Mouse (Mus musculus) limb, embryonic 13.5 days (tissue): ENCODE data around the gene Gpr107. TPM values are rescaled to one million over a fixed set of nuclear protein-coding genes. Genes with fewer than 3 reads are reported as not detected.
A peak's percentile ranks its signal among the peaks of the same experiment; 100 is the strongest.

Source experiments
- ATAC-seq: fragments of 200-750 bp; cut with Nextera tagmentation; 2 replicates; pipeline ENCODE4 v1.8.0; 2017; ENCODE audit warnings: low read depth, moderate number of reproducible peaks, moderate TSS enrichment; ENCODE audit not compliant: low FRiP score
- H3K27ac ChIP-seq: fragments of 300-500 bp; sonication (generic); 2 replicates; pipeline ENCODE4 v1.5.1; 2015; ENCODE audit warnings: inconsistent platforms, mild to moderate bottlenecking, moderate library complexity
- H3K27me3 ChIP-seq: fragments of 300-500 bp; sonication (generic); 2 replicates; pipeline ENCODE4 v1.6.1; 2015; ENCODE audit warnings: mild to moderate bottlenecking, inconsistent platforms
- H3K36me3 ChIP-seq: fragments of 300-500 bp; sonication (generic); 2 replicates; pipeline ENCODE4 v1.6.1; 2015; ENCODE audit warnings: inconsistent platforms, mild to moderate bottlenecking, moderate library complexity
- H3K4me1 ChIP-seq: fragments of 300-500 bp; sonication (generic); 2 replicates; pipeline ENCODE4 v1.6.1; 2015; ENCODE audit warnings: inconsistent platforms
- H3K4me2 ChIP-seq: fragments of 300-500 bp; sonication (generic); replicated peaks from 2 replicates; pipeline ENCODE4 v1.6.1; 2015; ENCODE audit warnings: inconsistent platforms, mild to moderate bottlenecking, moderate library complexity
- H3K4me3 ChIP-seq: fragments of 300-500 bp; sonication (generic); 2 replicates; pipeline ENCODE4 v1.5.1; 2015; ENCODE audit warnings: moderate library complexity, mild to moderate bottlenecking, inconsistent platforms
- H3K9ac ChIP-seq: fragments of 300-500 bp; sonication (generic); 2 replicates; pipeline ENCODE4 v1.6.1; 2015; ENCODE audit warnings: mild to moderate bottlenecking, inconsistent platforms
- H3K9me3 ChIP-seq: fragments of 300-500 bp; sonication (generic); 2 replicates; pipeline ENCODE4 v1.6.1; 2016; ENCODE audit warnings: inconsistent platforms
- WGBS: fragments of 180-500 bp; shearing (Covaris S2); methylation state at CpG from one replicate; pipeline ENCODE4 v1.1.7; 2015; 5-methylcytosine and 5-hydroxymethylcytosine counted together
- polyA plus RNA-seq: library from polyadenylated mRNA; unstranded; fragments of >200 nt; fragmentation: Nextera tagmentation; extraction: Ambion mirVana; gene quantifications from 2 replicates; pipeline ENCODE4 v1.2.1, GENCODE M21; 2015

Gene Gpr107
- polyA plus RNA-seq, 1 experiment from 2014 or later, result 40.6 TPM

DNA sequence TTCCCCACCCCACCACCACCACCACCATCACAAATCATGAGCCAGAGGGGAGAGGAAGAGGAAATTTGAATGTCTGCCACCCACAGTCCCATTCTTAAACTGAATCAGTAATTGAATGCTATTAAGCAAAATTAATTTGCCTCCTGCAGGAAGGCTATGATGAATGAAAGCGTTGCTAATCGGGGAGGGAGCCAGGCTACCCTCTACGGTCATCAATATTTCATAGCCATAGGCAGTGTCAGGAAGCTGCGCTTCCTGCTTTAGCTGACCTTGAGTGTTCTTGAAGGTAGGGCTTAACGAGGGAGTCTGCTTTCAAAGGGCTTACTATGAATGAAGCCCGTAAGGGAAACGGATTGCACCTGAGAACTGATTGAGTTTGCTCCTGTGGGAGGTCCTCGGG, 54.8 kb downstream of the Gpr107 start:
- no peak for ATAC-seq
- no peak overlapping the region for H3K27ac ChIP-seq
- H3K4me1 ChIP-seq, result peaks cover 9% of the 10 kb centered on the region; the same call in 1 of the 2 replicates
- H3K9ac ChIP-seq, result no peak overlapping the region
- no peak overlapping the region for H3K4me2 ChIP-seq
- peaks cover 72% of the 10 kb centered on the region for H3K36me3 ChIP-seq
- H3K9me3 ChIP-seq, result no peaks in the 10 kb centered on the region
- H3K4me3 ChIP-seq, result no peak overlapping the region
- WGBS, result 22% methylated on average over 8 of the region's 8 CpGs
- H3K27me3 ChIP-seq, result no peaks in the 10 kb centered on the region

DNA sequence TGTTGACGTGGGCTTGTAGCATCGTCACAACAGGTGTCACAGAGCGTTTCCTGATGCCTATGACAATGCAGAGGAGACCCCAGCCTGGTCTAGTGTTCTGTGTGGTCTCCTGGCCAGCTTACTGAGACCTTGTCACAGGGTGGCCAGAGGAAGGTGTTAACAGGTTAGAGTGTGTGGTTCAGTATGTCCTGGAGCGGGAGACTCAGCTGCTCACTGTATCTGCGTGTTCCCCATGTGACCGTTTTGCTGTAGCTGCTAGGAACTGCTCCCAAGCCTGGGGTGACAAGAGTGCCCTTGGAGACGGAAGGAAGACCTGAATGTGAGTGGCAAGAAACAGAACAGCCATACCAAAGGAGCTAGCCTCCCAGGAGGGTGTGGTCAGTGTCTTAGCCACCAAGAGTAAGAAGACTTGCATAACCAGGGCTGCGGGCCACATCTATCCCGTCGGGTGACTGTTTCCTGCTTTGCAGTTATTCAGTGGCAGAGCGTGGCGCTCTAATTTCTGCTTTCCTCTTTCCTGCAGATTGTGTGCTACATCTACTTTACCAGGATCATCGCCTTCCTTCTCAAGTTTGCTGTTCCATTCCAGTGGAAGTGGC, 56.5 kb downstream of the Gpr107 start:
- Histone ChIP-seq H3K36me3 (peaks cover 84% of the 10 kb centered on the region), H3K4me2 (no peak overlapping the region), H3K9ac (no peak overlapping the region), H3K4me3 (no peak overlapping the region), H3K4me1 (no peaks in the 10 kb centered on the region), H3K27ac (no peak overlapping the region), H3K9me3 (no peaks in the 10 kb centered on the region), H3K27me3 (no peaks in the 10 kb centered on the region)
- 92% methylated on average over 13 of the region's 13 CpGs for WGBS
- no peak for ATAC-seq

DNA sequence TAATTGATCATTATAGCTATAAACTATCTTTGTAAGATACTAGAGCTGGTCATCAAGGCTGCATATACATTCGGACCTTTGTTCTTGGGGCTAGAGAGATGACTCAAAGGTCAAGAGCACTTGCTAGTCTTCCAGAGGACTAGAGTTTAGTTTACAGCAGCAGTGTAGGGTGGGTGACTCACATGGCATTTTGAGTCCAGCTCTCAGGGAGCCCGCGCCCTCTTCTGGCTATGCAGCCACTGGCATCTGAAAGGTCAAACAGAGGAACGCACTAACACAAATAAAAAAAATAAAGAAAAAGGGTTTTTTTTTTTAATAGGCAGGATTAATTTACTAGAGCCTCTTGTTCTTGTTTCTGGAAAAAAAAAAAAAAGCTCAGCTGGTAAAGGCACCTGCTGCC, 57.4 kb downstream of the Gpr107 start:
- Histone ChIP-seq H3K4me2 (no peak overlapping the region), H3K36me3 (peaks cover 87% of the 10 kb centered on the region), H3K27ac (no peak overlapping the region), H3K9ac (no peak overlapping the region), H3K27me3 (no peaks in the 10 kb centered on the region), H3K4me1 (no peaks in the 10 kb centered on the region), H3K9me3 (no peaks in the 10 kb centered on the region), H3K4me3 (no peak overlapping the region)
- no peak for ATAC-seq
- WGBS, result 88% methylated on average over 4 of the region's 4 CpGs

DNA sequence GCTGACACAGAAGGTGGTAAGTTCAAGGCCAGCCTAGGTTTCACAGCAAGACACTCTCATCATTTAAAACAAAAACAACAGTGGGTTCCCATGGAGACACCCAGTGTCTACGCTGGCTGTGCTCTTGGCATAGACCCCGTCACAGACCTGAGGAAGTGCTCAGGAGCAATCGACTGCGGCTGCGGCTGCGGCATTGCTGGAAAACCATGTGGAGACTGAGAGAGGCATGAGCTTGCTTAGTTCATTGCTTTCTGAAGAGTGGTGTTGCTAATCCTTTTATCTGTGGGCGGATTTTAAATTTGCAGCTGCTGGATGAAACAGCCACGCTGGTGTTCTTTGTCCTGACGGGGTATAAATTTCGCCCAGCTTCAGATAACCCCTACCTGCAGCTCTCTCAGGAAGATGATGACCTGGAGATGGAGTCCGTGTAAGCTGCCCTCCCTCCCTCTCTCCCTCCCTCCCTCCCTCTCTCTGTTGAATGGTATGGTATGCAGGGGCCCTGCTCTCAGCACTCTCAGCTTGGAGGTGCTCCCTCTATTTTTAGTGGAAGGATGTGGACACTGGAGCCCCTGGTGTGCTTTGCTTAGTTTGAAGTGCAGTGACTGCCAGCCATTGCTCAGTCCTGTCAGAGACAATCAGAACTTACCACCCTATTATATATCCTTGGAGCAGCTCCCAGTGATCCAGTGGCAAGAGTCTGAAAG, 58.2 kb downstream of the Gpr107 start:
- Histone ChIP-seq H3K4me1 (no peaks in the 10 kb centered on the region), H3K9ac (no peak overlapping the region), H3K4me3 (no peak overlapping the region), H3K27me3 (no peaks in the 10 kb centered on the region), H3K27ac (no peak overlapping the region), H3K4me2 (no peak overlapping the region), H3K9me3 (no peaks in the 10 kb centered on the region), H3K36me3 (peaks cover 88% of the 10 kb centered on the region)
- WGBS, result 79% methylated on average over 11 of the region's 11 CpGs
- no peak for ATAC-seq

DNA sequence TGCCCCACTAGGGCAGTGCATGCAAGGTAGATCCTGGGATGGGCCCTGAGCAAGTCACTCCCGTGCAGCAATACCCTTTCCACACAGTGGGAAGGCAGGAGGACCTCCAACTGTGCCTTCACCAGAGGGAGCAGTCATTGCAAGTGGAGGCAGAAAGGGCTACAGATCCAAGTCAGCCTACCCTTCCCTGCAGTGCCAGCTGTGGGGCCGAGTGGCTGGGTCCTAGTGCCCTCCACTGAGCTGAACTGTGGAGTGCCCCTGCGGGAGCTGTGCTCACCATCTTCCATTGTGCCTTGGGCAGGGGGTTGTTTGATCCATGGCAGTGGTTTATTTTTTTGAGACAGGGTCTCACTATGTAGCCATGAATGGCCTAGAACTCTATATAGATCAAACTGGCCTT, 59.1 kb downstream of the Gpr107 start:
- Histone ChIP-seq H3K9ac (no peak overlapping the region), H3K27me3 (no peaks in the 10 kb centered on the region), H3K27ac (no peak overlapping the region), H3K36me3 (peaks cover 88% of the 10 kb centered on the region), H3K4me3 (no peak overlapping the region), H3K4me1 (no peaks in the 10 kb centered on the region), H3K4me2 (no peak overlapping the region), H3K9me3 (no peaks in the 10 kb centered on the region)
- WGBS, result 46% methylated on average over 3 of the region's 3 CpGs
- no peak for ATAC-seq

DNA sequence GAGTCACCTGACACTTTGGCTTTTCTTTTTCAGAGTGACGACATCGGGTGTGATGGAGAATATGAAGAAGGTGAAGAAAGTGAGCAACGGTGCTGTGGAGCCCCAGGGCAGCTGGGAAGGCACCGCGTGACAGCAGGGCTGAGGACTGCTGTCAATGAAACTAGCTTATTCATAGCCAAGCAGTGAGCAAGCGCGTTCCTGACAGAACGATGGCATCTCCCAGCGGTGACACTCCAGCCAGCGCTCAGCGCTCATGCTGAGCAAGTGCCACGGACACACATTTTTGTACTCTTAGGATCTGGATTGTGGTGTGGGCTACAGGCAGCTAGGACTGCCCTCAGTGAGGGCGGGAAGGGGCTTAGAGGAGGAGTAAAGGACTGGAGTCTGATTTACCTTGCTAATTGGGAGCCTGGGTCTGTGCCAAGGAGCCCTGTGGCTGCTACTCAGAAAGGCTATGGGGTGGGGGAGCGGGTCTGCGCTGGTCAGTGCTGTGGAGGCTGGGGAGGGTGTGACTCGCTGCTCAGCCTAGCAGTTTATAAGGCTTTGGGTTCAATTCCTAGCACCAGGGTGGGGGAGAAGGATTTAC, 62.2 kb downstream of the Gpr107 start:
- H3K36me3 ChIP-seq, result peaks cover 83% of the 10 kb centered on the region
- no peak overlapping the region for H3K4me2 ChIP-seq
- no peaks in the 10 kb centered on the region for H3K4me1 ChIP-seq
- WGBS, result 82% methylated on average over 16 of the region's 16 CpGs
- ATAC-seq, result no peak; the same call in 1 of the 2 replicates
- no peak overlapping the region for H3K27ac ChIP-seq
- no peak overlapping the region for H3K9ac ChIP-seq
- H3K27me3 ChIP-seq, result no peaks in the 10 kb centered on the region
- no peak overlapping the region for H3K4me3 ChIP-seq
- no peaks in the 10 kb centered on the region for H3K9me3 ChIP-seq

DNA sequence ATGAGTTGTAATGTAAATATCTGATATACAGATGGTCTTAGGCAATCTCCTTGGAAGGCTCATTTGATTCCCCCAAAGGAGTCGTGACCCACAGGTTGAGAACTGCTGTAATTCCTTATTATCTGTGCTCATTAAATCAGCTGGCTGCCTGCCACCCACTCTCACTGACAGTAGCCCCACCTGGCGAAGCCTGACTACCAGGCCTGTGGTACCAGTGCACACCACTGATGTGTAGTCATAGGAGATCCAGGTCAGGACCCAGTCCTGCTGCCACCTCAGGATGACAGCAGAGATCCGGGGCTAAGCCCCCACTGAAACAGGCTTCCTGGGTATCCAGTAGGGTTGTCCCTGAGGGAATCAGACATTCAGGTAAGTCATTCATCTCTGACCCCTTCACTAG, 66.5 kb downstream of the Gpr107 start:
- no peak overlapping the region for H3K4me2 ChIP-seq
- WGBS, result 72% methylated on average over 3 of the region's 3 CpGs
- no peak overlapping the region for H3K9ac ChIP-seq
- H3K4me1 ChIP-seq, result no peaks in the 10 kb centered on the region
- H3K27ac ChIP-seq, result no peak overlapping the region
- H3K4me3 ChIP-seq, result no peak overlapping the region
- no peaks in the 10 kb centered on the region for H3K9me3 ChIP-seq
- H3K36me3 ChIP-seq, result peaks cover 40% of the 10 kb centered on the region
- ATAC-seq, result no peak
- no peaks in the 10 kb centered on the region for H3K27me3 ChIP-seq

DNA sequence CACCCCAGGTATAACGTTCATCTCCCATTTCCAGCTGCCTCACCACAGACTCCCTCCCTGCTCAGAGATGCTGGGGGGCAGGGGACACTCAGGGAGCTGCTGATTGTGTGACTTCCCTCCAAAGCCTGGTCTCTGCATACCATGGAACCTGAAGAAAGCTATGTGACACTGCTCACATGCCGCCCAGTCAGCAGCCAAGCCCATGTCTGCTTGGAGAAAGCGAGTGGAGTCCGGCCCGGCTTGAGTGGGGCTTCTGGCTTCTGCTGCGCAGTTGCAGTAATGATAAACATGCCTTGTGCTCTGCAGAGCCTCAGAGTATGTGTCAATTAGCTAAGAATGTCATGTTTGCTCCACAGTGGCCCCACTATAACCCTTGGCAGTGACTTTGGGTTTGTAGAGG, 67.4 kb downstream of the Gpr107 start:
- no peaks in the 10 kb centered on the region for H3K4me1 ChIP-seq
- H3K9ac ChIP-seq, result no peak overlapping the region
- no peaks in the 10 kb centered on the region for H3K27me3 ChIP-seq
- no peak overlapping the region for H3K27ac ChIP-seq
- 66% methylated on average over 6 of the region's 6 CpGs for WGBS
- no peaks in the 10 kb centered on the region for H3K9me3 ChIP-seq
- peaks cover 32% of the 10 kb centered on the region for H3K36me3 ChIP-seq
- H3K4me3 ChIP-seq, result no peak overlapping the region
- ATAC-seq, result no peak
- H3K4me2 ChIP-seq, result no peak overlapping the region

DNA sequence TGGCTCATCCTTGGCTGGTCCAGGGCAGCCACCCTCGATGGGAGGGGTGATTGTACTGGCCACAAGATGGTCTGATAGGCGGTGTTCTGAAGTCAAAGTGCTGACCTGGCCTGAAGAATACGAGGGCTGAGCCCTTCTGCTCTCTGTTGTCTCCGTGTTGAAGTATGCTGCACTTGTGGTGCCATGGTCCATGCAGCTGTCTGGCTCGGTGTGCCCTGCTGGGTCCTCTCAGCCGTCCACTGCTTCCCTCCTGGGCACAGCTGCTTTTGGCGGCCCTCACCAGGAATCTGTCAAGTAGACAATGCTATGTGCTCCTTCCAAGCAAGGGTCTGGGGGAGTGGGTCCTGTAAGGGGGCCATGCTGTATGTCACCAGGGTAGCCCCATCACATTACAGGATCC, 68.7 kb downstream of the Gpr107 start:
- H3K36me3 ChIP-seq, result peaks cover 19% of the 10 kb centered on the region
- H3K4me2 ChIP-seq, result no peak overlapping the region
- H3K9me3 ChIP-seq, result 0 out of 2 replicates have a peak, but pooled peaks cover under 1% of the 10 kb centered on the region
- H3K9ac ChIP-seq, result no peak overlapping the region
- ATAC-seq, result no peak
- WGBS, result 62% methylated on average over 7 of the region's 7 CpGs
- no peaks in the 10 kb centered on the region for H3K4me1 ChIP-seq
- H3K27me3 ChIP-seq, result no peaks in the 10 kb centered on the region
- no peak overlapping the region for H3K27ac ChIP-seq
- no peak overlapping the region for H3K4me3 ChIP-seq

DNA sequence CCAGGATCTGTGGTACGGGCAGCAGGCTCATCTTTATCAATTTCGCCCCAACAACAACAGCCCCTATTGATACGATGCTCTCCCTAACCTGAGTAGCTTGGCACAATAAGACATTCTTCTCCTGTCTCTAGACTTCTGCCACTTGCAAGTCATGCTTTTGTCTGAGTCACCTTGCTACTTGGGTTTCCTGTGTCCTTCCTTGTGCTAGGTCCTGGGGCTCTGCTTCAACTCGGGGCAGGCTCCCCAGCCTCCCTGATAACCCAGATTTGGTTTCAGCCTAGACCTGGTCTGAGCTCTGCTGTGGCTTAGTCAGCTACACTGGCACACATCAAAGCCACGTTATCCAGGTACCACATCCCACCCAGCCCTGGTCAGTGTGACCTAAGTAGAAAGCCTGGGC, 69.5 kb downstream of the Gpr107 start:
- peaks cover 8% of the 10 kb centered on the region; the same call in 1 of the 2 replicates for H3K9me3 ChIP-seq
- H3K27me3 ChIP-seq, result no peaks in the 10 kb centered on the region
- 84% methylated on average over 5 of the region's 5 CpGs for WGBS
- no peak overlapping the region for H3K4me2 ChIP-seq
- H3K36me3 ChIP-seq, result peaks cover 13% of the 10 kb centered on the region; the same call in 1 of the 2 replicates
- no peak overlapping the region for H3K9ac ChIP-seq
- H3K27ac ChIP-seq, result no peak overlapping the region
- no peak for ATAC-seq
- H3K4me3 ChIP-seq, result no peak overlapping the region
- H3K4me1 ChIP-seq, result no peaks in the 10 kb centered on the region

DNA sequence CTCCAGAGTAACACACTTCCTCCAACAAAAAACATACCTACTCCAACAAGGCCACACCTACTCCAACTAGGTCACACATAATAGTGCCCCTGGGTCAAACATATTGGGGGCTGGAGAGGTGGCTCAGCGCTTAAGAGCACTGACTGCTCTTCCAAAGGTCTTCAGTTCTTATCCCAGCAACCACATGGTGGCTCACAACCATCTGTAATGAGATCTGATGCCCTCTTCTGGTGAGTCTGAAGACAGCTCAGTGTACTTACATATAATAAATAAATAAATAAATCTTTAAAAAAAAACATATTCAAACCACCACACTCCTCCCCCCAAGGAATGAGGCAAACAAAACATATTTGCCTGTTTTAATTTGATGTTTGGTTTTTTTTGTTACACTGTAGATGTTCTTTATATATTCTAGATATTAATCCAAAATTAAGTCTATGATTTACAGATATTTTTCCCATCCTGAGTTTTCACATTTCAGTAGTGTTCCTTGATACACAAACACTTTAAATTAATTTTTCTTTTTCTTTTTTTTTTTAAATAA, 76.7 kb downstream of the Gpr107 start:
- WGBS, result 52% methylated on average over 1 of the region's 1 CpGs
- Histone ChIP-seq H3K4me2 (no peak overlapping the region), H3K27ac (no peak overlapping the region), H3K4me3 (no peak overlapping the region), H3K27me3 (no peaks in the 10 kb centered on the region), H3K4me1 (no peaks in the 10 kb centered on the region), H3K9ac (no peak overlapping the region), H3K36me3 (no peaks in the 10 kb centered on the region), H3K9me3 (peaks cover 11% of the 10 kb centered on the region; the same call in 1 of the 2 replicates)
- ATAC-seq, result no peak

DNA sequence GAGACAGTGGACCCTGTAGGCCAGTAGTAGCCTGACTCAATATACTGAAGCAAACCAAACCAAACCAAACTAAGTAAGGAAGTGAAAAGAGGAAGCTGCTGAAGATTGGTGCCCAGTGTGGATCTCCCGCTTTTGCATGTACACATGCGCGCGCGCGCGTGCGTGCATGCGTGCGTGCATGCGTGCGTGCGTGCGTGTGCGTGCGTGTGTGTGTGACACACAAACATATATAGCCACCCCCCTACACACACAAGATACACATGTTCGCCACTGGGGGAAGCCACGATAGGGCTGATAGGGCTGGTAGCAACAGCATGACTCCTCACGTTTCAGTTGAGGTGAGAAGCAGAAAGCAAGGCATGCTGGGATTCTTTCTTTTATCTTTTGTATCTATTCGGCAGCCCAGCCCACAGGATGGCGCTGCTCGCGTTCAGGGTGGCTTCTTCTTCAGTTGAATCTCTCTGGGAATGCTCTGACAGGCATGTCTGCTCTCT, 87.1 kb downstream of the Gpr107 start:
- Histone ChIP-seq H3K9ac (no peak overlapping the region; the same call in 1 of the 2 replicates), H3K4me2 (peak overlapping the region; percentile 47), H3K27ac (no peak overlapping the region), H3K27me3 (peaks cover 14% of the 10 kb centered on the region; the same call in 1 of the 2 replicates), H3K4me1 (peaks cover 13% of the 10 kb centered on the region), H3K4me3 (peak overlapping the region; percentile 15; the same call in 1 of the 2 replicates), H3K36me3 (no peaks in the 10 kb centered on the region), H3K9me3 (no peaks in the 10 kb centered on the region)
- ATAC-seq, result no peak
- 36% methylated on average over 23 of the region's 23 CpGs for WGBS
